ENCODE assay signal across 9 mouse cellular contexts in the genomic region with DNA sequence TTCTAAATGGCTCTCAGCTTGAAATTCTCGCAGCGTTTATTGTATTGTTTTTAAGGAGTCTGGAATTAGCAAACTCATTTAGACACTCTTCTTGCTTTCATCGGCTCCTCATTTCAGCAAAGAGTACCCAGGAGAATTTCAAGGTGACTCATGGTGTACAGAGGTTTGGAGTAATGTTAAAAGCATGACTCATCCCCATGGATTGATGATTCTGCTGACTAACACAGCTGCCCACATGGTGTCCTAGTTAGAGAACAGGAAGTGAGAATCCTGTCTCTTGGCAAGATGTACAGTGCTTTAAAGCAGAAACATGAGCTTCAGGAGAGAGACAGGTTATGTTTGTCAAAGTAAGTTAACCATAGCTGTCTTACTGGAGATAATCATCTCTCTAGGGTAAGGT.
A peak's percentile ranks its signal among the peaks of the same experiment; 100 is the strongest.
DNase-seq lines count a peak whose midpoint lies in the region; ATAC-seq lines count a peak whose summit lies in the region.
"Had no signal": no experiment of that assay in that cellular context is flagged by ENCODE, and none has a peak within 500 bp of the region (broad histone marks: within the 10 kb centered on the region; RNA-seq: fewer than 3 reads in every experiment).

No protein-coding gene starts in this region.

- H3K36me3 ChIP-seq in embryonic facial prominence, embryonic 14.5 days (ENCODE audit: control insufficient read depth, insufficient read depth, low read length) = no peaks in the 10 kb centered on the region
- H3K36me3 ChIP-seq in embryonic facial prominence, embryonic 10.5 days (replicated peaks) = no peaks in the 10 kb centered on the region

- H3K4me1 ChIP-seq in embryonic facial prominence, embryonic 14.5 days (ENCODE audit: control insufficient read depth, insufficient read depth, low read length) = no peaks in the 10 kb centered on the region
- no peaks in the 10 kb centered on the region for H3K4me1 ChIP-seq in embryonic facial prominence, embryonic 10.5 days

- H3K27ac ChIP-seq in embryonic facial prominence, embryonic 14.5 days (replicated peaks; ENCODE audit: low read depth, low read length) = no peak overlapping the region
- no peak overlapping the region for H3K27ac ChIP-seq in embryonic facial prominence, embryonic 10.5 days (replicated peaks)
- H3K27ac ChIP-seq: liver, embryonic 14.5 days had no signal

- no peaks in the 10 kb centered on the region for H3K9me3 ChIP-seq in embryonic facial prominence, embryonic 14.5 days (ENCODE audit: control insufficient read depth, low read length)
- no peaks in the 10 kb centered on the region for H3K9me3 ChIP-seq in embryonic facial prominence, embryonic 10.5 days

- no peaks in the 10 kb centered on the region for H3K27me3 ChIP-seq in embryonic facial prominence, embryonic 14.5 days (replicated peaks; ENCODE audit: control insufficient read depth, insufficient read depth, low read length)
- no peaks in the 10 kb centered on the region for H3K27me3 ChIP-seq in embryonic facial prominence, embryonic 10.5 days (replicated peaks; ENCODE audit: low read depth, poor library complexity, severe bottlenecking)

- no peak overlapping the region for H3K9ac ChIP-seq in embryonic facial prominence, embryonic 14.5 days (ENCODE audit: low read depth, low read length)
- H3K9ac ChIP-seq: liver, embryonic 14.5 days had no signal

- peak; percentile 75 for DNase-seq in embryonic facial prominence, embryonic 14.5 days (ENCODE audit: low spot score)
- no peak for DNase-seq in embryonic facial prominence, embryonic 10.5 days (ENCODE audit: low spot score)
- peak; percentile 4 for DNase-seq in retina, adult 2 months (ENCODE audit: low read depth, low spot score)
- no peak for DNase-seq in retina, embryonic 14.5 days (ENCODE audit: low spot score)
- DNase-seq in heart, postnatal 10 days = peak; percentile 46 to 49
- DNase-seq in skeletal muscle tissue, adult 2 months (ENCODE audit: low read depth, low spot score) = peak; percentile 77
- no peak for DNase-seq in spleen, postnatal 36 days (ENCODE audit: low spot score in 2 of 2)
- no peak for DNase-seq in gastrocnemius, postnatal 4 days (ENCODE audit: low spot score in 2 of 2)

- H3K4me2 ChIP-seq in embryonic facial prominence, embryonic 14.5 days (ENCODE audit: low read depth, low read length) = no peak overlapping the region

- 62% methylated on average over 3 of the region's 3 CpGs for WGBS in embryonic facial prominence, embryonic 14.5 days
- WGBS in embryonic facial prominence, embryonic 10.5 days = 86% methylated on average over 3 of the region's 3 CpGs

- peak; percentile 76; the same call in 1 of the 2 replicates for ATAC-seq in embryonic facial prominence, embryonic 14.5 days (ENCODE audit: low read depth)

- intact Hi-C loops in heart, postnatal 10 days (cut with DNase I) = no loop called here

- no peak overlapping the region for H3K4me3 ChIP-seq in embryonic facial prominence, embryonic 14.5 days (ENCODE audit: low read depth, low read length)
- no peak overlapping the region for H3K4me3 ChIP-seq in embryonic facial prominence, embryonic 10.5 days

Comparison
In these comparisons a context has a peak if more than half of its experiments do, and no peak if none do; other contexts are left out.
1. DNase-seq: peak in embryonic facial prominence, embryonic 14.5 days (single experiment), retina, adult 2 months (single experiment), heart, postnatal 10 days (2 of 2) and skeletal muscle tissue, adult 2 months (single experiment); none in embryonic facial prominence, embryonic 10.5 days (single experiment), retina, embryonic 14.5 days (single experiment), spleen, postnatal 36 days (0 of 2) and gastrocnemius, postnatal 4 days (0 of 2).